Mouse (Mus musculus) lung, postnatal 10 days (tissue): ENCODE data around the gene Necap2.

ENCODE experiments used
- DNase-seq: peaks from one replicate; pipeline ENCODE4 v3.0.0; 2021

The Necap2 gene

GRCm38 (mm10) chr4:141077681-141078509 is at the start of gene Necap2:
TSS of gene Necap2 (minus strand) at chr4:141078357.
- DNase-seq, result peak; percentile 97

- no peak for DNase-seq
These were observed 44.9 kb upstream of the Necap2 start for GRCm38 (mm10) chr4:141123065-141123464.

- no peak for DNase-seq
These were observed 44.5 kb upstream of the Necap2 start for GRCm38 (mm10) chr4:141122663-141123062.

- peak; percentile 79 for DNase-seq
These were observed 42.5 kb upstream of the Necap2 start for GRCm38 (mm10) chr4:141120700-141121099.

- DNase-seq, result peak; percentile 42
These were observed 40.5 kb upstream of the Necap2 start for GRCm38 (mm10) chr4:141118691-141119090.

- DNase-seq, result no peak
These were observed 37.2 kb upstream of the Necap2 start for GRCm38 (mm10) chr4:141115398-141115797.

- DNase-seq, result peak; percentile 66
These were observed 36.4 kb upstream of the Necap2 start for GRCm38 (mm10) chr4:141114521-141114981.

GRCm38 (mm10) chr4:141113831-141114230 is 35.7 kb upstream of the Necap2 start:
- peak; percentile 58 for DNase-seq

GRCm38 (mm10) chr4:141108196-141108732 is 30.1 kb upstream of the Necap2 start:
- no peak for DNase-seq

GRCm38 (mm10) chr4:141106526-141107183 is 28.5 kb upstream of the Necap2 start:
- no peak for DNase-seq

- DNase-seq, result peak; percentile 63
These were observed 23.7 kb upstream of the Necap2 start for GRCm38 (mm10) chr4:141101855-141102254.

- no peak for DNase-seq
These were observed 23.1 kb upstream of the Necap2 start for GRCm38 (mm10) chr4:141101291-141101690.

- DNase-seq, result no peak
These were observed 21.8 kb upstream of the Necap2 start for GRCm38 (mm10) chr4:141099956-141100355.

GRCm38 (mm10) chr4:141098935-141099334 is 20.8 kb upstream of the Necap2 start:
- no peak for DNase-seq

- DNase-seq, result no peak
These were observed 18.6 kb upstream of the Necap2 start for GRCm38 (mm10) chr4:141096710-141097109.

GRCm38 (mm10) chr4:141095016-141095415 is 16.9 kb upstream of the Necap2 start:
- DNase-seq, result no peak

GRCm38 (mm10) chr4:141088714-141089113 is 10.6 kb upstream of the Necap2 start:
- DNase-seq, result no peak

- DNase-seq, result no peak
These were observed 9.9 kb upstream of the Necap2 start, which contains the start of gene Spata21 for GRCm38 (mm10) chr4:141088033-141088432. TSS of gene Spata21 (plus strand) at chr4:141088333.

GRCm38 (mm10) chr4:141086862-141087261 is 8.7 kb upstream of the Necap2 start:
- no peak for DNase-seq

- no peak for DNase-seq
These were observed 467 bp upstream of the Necap2 start for GRCm38 (mm10) chr4:141078510-141079137.

GRCm38 (mm10) chr4:141076761-141077506 is 1.2 kb downstream of the Necap2 start:
- no peak for DNase-seq

GRCm38 (mm10) chr4:141074109-141074508 is 4.0 kb downstream of the Necap2 start:
- no peak for DNase-seq
